Mouse (Mus musculus) forebrain, embryonic 13.5 days (tissue): ENCODE measurements around the gene Chml. TPM values are rescaled to one million over a fixed set of nuclear protein-coding genes. Genes with fewer than 3 reads are reported as not detected.

Experiments used
- ATAC-seq: fragments of 200-750 bp; cut with Nextera tagmentation; 2 replicates; pipeline ENCODE4 v1.8.0; 2017
- H3K27ac ChIP-seq: fragments of 300-500 bp; sonication (generic); 2 replicates; pipeline ENCODE4 v1.5.1; 2015; ENCODE audit warnings: inconsistent platforms, mild to moderate bottlenecking, moderate library complexity
- H3K27me3 ChIP-seq: fragments of 300-500 bp; sonication (generic); 2 replicates; pipeline ENCODE4 v1.6.1; 2015; ENCODE audit warnings: mild to moderate bottlenecking, inconsistent platforms
- H3K36me3 ChIP-seq: fragments of 300-500 bp; sonication (generic); 2 replicates; pipeline ENCODE4 v1.6.1; 2015; ENCODE audit warnings: mild to moderate bottlenecking, inconsistent platforms; ENCODE audit not compliant: poor library complexity, severe bottlenecking
- H3K4me1 ChIP-seq: fragments of 300-500 bp; sonication (generic); 2 replicates; pipeline ENCODE4 v1.6.1; 2015; ENCODE audit warnings: inconsistent platforms
- H3K4me2 ChIP-seq: fragments of 300-500 bp; sonication (generic); 2 replicates; pipeline ENCODE4 v1.6.1; 2015; ENCODE audit warnings: inconsistent platforms, mild to moderate bottlenecking, moderate library complexity
- H3K4me3 ChIP-seq: fragments of 300-500 bp; sonication (generic); 2 replicates; pipeline ENCODE4 v1.5.1; 2015; ENCODE audit warnings: mild to moderate bottlenecking, inconsistent platforms
- H3K9ac ChIP-seq: fragments of 300-500 bp; sonication (generic); 2 replicates; pipeline ENCODE4 v1.6.1; 2015; ENCODE audit warnings: mild to moderate bottlenecking, inconsistent platforms
- H3K9me3 ChIP-seq: fragments of 300-500 bp; sonication (generic); replicated peaks from 2 replicates; pipeline ENCODE4 v1.6.1; 2016; ENCODE audit warnings: inconsistent platforms
- WGBS: fragments of 180-500 bp; shearing (Covaris S2); methylation state at CpG from one replicate; pipeline ENCODE4 v1.1.7; 2015; 5-methylcytosine and 5-hydroxymethylcytosine counted together
- polyA plus RNA-seq: library from polyadenylated mRNA; unstranded; fragments of >200 nt; fragmentation: Nextera tagmentation; extraction: Ambion mirVana; gene quantifications from 2 replicates; pipeline ENCODE4 v1.2.1, GENCODE M21; 2015

Chml gene
- 2.5 and 2.6 TPM in 2 replicates for polyA plus RNA-seq

DNA sequence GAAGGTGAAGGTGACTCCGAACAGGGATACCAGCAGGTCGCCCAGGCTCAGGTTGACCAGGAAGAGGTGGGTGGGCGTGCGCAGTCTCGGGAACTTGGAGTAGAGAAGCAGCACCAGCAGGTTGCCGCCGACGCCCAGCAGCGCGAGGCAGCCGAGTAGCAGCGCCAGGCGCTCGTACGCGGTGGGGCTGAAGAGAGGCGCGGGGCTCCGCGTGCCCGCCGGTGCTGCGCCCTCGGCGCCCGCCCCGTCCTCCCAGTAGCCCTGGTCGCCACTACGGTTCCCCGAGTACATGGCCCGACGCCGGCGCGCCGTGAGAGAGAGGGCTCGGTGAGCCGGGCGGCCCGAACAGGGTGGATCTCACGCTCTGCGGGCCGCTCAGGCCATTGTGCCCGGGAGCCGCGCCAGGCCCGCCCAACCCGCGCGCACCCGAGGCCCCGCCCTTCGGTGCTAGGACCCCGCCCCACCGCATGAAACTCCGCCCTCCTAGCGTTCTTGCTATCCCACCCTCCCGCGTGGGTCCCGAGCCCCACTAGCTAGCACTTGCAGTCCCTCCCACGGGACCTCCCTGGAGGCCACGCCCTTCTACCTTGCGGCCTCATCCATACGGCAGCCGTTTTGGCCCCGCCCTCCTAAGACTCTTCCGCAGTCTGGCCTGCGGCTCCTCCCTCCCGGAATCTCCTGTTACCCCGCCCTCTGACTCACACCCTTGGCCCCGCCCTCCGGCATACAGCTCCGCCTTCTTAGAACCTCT lies at the start of gene Chml, which contains the start of gene Opn3:
TSS of gene Chml (minus strand) at position 656 of the 751 bp plus-strand sequence.
TSS of gene Opn3 (minus strand) at position 531 of the 751 bp plus-strand sequence.
- Histone ChIP-seq H3K4me3 (peak within 1 kb of the TSS; percentile 74), H3K27ac (peak within 1 kb of the TSS; percentile 85), H3K9ac (peak within 1 kb of the TSS; percentile 84), H3K27me3 (no peaks in the 10 kb centered on the region), H3K4me1 (peaks cover 20% of the 10 kb centered on the region), H3K36me3 (peaks cover 8% of the 10 kb centered on the region), H3K4me2 (peak within 1 kb of the TSS; percentile 82), H3K9me3 (no peaks in the 10 kb centered on the region)
- under 1% methylated on average over 37 of the region's 73 CpGs for WGBS
- ATAC-seq = peak; percentile 97

DNA sequence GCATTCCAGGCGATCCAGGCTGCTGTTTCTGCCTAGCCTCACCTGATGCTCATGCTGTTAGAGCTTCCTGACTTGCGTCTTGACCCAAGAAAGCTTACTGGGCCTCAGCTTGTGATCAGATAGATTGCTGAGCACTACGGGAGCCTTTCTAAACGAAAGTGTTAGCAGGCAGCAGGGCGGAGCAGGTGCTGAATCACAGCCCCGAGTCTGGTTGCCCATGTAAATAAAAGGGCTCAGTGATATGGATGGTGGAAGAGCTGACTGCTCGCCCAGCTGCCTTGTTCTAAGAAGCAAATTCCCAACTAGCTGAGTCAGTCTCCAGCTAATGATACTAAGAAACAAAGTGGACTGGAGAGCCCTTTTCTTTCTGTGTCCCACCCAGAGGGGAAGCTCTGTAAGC lies 33.1 kb upstream of the Chml start:
- no peaks in the 10 kb centered on the region for H3K27me3 ChIP-seq
- no peaks in the 10 kb centered on the region for H3K36me3 ChIP-seq
- H3K27ac ChIP-seq = no peak overlapping the region
- H3K4me1 ChIP-seq = no peaks in the 10 kb centered on the region
- H3K4me2 ChIP-seq = no peak overlapping the region
- H3K9me3 ChIP-seq = no peaks in the 10 kb centered on the region
- no peak overlapping the region for H3K9ac ChIP-seq
- no peak overlapping the region for H3K4me3 ChIP-seq
- WGBS = 50% methylated on average over 7 of the region's 7 CpGs
- ATAC-seq = 0 out of 2 replicates have a peak, but pooled peaks have one; percentile 27

DNA sequence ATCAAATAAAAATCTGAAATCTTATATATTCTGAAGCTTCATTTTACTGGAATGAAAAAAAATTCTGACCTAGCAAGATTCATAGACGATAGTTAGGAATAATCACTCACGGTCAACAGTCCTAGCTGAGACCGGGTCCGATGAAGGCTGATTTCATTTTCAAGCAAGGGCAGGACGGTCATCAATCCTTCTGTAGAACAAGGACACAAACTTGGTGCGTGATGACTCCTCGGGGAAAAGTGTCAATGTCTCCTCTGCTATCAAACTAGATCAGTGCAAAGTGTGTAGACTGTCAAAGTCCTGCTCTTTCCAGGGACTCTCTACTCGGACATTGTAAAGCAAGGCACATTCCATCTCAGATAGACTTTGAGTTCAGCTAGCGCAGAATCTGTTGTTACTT lies 24.1 kb upstream of the Chml start:
- no peak overlapping the region for H3K9ac ChIP-seq
- H3K9me3 ChIP-seq = no peaks in the 10 kb centered on the region
- no peak overlapping the region for H3K4me3 ChIP-seq
- no peak overlapping the region for H3K4me2 ChIP-seq
- ATAC-seq = no peak
- WGBS = 95% methylated on average over 9 of the region's 9 CpGs
- H3K27ac ChIP-seq = no peak overlapping the region
- no peaks in the 10 kb centered on the region for H3K4me1 ChIP-seq
- no peaks in the 10 kb centered on the region for H3K27me3 ChIP-seq
- no peaks in the 10 kb centered on the region for H3K36me3 ChIP-seq

DNA sequence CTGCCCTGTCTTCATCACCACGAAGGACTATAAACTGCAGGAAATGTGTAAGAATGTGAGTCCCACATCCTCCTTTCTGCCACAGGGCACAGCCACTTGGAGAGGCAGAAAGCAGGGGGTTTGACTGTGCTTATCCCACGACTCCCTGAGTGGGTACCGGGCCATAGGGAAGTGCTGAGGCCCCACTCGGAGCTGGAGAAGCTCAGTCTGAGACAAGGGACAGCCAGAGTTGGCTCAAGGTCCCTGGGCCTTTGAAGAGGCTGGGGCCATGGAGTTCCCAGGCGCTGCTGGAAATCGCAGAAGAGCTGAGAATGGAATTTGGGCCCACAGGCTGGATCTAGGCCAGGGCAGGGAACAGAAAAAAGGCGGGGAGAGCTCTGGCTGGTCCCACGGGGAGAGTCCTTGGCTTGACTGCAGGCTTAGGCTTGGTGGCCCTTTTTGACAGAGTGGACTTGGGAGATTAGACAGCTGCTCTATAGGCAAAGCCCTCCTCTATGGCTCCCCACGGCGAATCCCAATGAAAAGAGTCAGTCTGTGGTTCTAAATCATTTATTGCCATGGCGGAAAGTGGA lies 19.7 kb upstream of the Chml start:
- no peak for ATAC-seq
- Histone ChIP-seq H3K9me3 (no peaks in the 10 kb centered on the region), H3K4me2 (no peak overlapping the region), H3K27me3 (no peaks in the 10 kb centered on the region), H3K9ac (no peak overlapping the region), H3K27ac (no peak overlapping the region), H3K4me3 (no peak overlapping the region), H3K4me1 (no peaks in the 10 kb centered on the region), H3K36me3 (no peaks in the 10 kb centered on the region)
- WGBS = 82% methylated on average over 11 of the region's 11 CpGs

DNA sequence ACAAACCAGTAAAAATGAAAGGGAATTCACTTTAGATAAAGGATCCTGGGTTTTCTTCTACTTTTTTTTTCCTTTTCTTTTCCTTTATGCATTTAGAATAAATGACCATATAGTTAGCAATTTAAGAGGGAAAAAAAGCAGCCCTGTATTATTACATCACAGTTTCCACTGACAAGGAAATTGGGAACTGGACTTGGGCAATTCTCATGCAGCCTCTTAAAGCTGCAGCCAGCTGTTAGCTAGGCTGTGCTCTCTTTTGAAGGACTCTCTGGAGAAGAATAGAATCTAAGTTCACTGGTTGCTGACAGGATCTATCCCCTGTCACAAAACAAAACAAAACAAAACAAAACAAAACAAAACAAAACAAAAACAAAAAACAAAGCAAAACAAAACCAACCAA lies 15.3 kb upstream of the Chml start:
- Histone ChIP-seq H3K4me2 (no peak overlapping the region), H3K27ac (no peak overlapping the region), H3K4me3 (no peak overlapping the region), H3K27me3 (no peaks in the 10 kb centered on the region), H3K4me1 (no peaks in the 10 kb centered on the region), H3K36me3 (no peaks in the 10 kb centered on the region), H3K9ac (no peak overlapping the region), H3K9me3 (no peaks in the 10 kb centered on the region)
- ATAC-seq = no peak

DNA sequence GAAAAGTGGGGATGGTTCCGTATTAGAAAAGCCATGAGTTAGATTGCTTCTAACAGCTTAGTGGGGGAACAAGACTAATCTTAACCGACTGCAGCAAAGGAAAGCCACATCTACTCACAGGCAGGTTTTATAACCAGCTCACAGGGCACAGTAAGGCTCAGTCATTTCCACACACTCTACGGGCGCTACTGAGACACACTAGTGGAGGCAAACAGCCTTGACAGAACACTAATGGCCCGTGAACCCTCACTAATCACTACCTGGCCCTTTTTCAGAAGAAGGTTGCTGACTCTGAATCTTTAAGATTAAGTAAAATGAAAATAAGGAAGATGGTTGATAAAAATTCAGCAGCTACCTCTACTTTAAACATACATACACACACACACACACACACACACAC lies 14.9 kb upstream of the Chml start:
- no peak for ATAC-seq
- no peak overlapping the region for H3K9ac ChIP-seq
- H3K4me2 ChIP-seq = no peak overlapping the region
- no peak overlapping the region for H3K27ac ChIP-seq
- H3K36me3 ChIP-seq = no peaks in the 10 kb centered on the region
- H3K4me1 ChIP-seq = no peaks in the 10 kb centered on the region
- no peaks in the 10 kb centered on the region for H3K9me3 ChIP-seq
- no peaks in the 10 kb centered on the region for H3K27me3 ChIP-seq
- WGBS = 88% methylated on average over 5 of the region's 5 CpGs
- no peak overlapping the region for H3K4me3 ChIP-seq

DNA sequence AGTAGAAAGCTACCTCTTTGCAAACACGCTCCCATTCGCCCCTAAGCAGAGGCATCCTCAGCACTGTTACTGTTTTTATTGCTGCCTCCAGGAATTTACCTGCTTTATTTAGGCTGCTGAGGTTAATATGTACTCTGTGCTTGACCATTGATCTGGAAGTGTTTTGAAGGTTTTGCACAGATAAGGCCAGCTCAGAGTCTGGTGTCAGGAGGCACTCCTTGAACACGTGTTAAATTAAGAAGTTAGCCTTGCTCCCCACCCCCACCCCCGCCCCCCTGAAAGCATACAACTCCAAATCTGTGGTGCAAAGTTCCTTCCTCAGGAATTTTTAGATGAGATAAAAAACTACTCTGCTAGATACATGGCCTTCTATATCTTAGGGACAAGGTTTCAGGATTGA lies 8.4 kb upstream of the Chml start:
- Histone ChIP-seq H3K36me3 (no peaks in the 10 kb centered on the region), H3K9ac (no peak overlapping the region), H3K4me1 (no peaks in the 10 kb centered on the region), H3K4me3 (no peak overlapping the region), H3K27ac (no peak overlapping the region), H3K4me2 (no peak overlapping the region), H3K27me3 (no peaks in the 10 kb centered on the region), H3K9me3 (no peaks in the 10 kb centered on the region)
- no peak for ATAC-seq
- 81% methylated on average over 4 of the region's 4 CpGs for WGBS

DNA sequence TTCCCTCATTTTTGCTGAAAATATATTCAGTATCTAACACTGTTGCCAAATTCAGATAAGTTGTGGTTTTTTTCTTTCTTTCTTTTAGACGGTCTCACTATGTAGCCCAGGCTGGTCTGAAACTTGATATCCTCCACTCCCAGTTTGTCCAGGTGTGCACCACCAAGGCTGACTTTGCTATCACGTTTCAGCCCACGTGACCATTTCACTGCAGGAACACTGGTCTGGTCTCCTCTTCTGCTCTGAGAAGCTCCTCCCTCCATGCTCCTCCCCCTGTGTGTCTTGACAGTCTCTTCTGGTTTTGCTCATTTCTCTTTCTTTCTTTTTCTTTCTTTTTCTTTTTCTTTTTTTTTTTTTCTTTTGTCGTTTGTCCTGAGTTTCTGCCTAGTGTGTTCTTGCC lies 7.1 kb upstream of the Chml start:
- no peaks in the 10 kb centered on the region for H3K27me3 ChIP-seq
- H3K4me2 ChIP-seq = no peak overlapping the region
- no peak overlapping the region for H3K9ac ChIP-seq
- H3K9me3 ChIP-seq = no peaks in the 10 kb centered on the region
- no peaks in the 10 kb centered on the region for H3K4me1 ChIP-seq
- H3K4me3 ChIP-seq = no peak overlapping the region
- H3K36me3 ChIP-seq = no peaks in the 10 kb centered on the region
- ATAC-seq = no peak
- 41% methylated on average over 4 of the region's 4 CpGs for WGBS
- no peak overlapping the region for H3K27ac ChIP-seq

DNA sequence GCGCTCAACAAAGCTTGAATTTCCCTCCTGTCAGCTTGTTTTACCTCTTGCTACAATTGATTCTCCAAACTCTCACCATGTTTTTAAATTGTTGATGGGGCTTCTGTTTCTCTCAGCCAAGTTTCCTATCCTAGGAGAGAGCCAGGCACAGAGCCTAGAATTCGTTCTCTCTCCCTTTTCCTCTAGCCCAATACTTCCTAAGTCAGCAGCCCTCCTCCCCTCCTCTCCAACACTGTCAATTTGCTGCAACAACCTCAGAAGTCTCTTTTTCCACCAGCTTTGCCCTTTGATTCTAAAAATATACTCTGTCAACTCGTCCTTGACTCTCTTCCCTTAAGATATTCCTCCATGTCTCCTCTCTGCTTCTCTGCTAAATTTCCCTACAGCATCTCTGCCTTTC lies 6.7 kb upstream of the Chml start:
- H3K27ac ChIP-seq = no peak overlapping the region
- H3K9ac ChIP-seq = no peak overlapping the region
- H3K27me3 ChIP-seq = no peaks in the 10 kb centered on the region
- H3K36me3 ChIP-seq = no peaks in the 10 kb centered on the region
- no peaks in the 10 kb centered on the region for H3K4me1 ChIP-seq
- H3K4me3 ChIP-seq = no peak overlapping the region
- 79% methylated on average over 3 of the region's 3 CpGs for WGBS
- H3K4me2 ChIP-seq = no peak overlapping the region
- H3K9me3 ChIP-seq = no peaks in the 10 kb centered on the region
- no peak for ATAC-seq

DNA sequence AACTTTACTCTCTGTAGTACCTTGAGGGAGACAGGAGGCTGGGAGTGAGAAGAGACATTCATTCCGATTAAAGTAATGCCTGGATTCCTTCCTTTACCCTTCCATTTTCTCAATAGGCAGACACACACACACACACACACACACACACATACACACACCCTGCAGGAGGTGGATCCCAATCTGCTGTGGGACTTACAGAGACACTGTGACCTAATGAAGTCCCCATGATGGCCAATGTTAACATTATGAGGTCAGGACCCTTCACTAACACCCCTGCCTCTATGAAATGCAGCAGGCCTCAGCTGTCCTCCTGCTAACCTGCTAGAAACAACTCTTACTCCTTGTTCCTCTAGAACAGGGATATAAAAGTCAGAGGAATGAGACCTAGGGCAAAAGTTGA lies 5.6 kb upstream of the Chml start, which contains the start of gene Wdr64:
TSS of gene Wdr64 (plus strand) at position 301 of the 400 bp plus-strand sequence.
- Histone ChIP-seq H3K4me1 (no peaks in the 10 kb centered on the region), H3K4me2 (no peak within 1 kb of the TSS), H3K9ac (no peak within 1 kb of the TSS), H3K27me3 (no peaks in the 10 kb centered on the region), H3K4me3 (no peak within 1 kb of the TSS), H3K36me3 (no peaks in the 10 kb centered on the region), H3K9me3 (no peaks in the 10 kb centered on the region), H3K27ac (no peak within 1 kb of the TSS)
- no peak for ATAC-seq
- 54% methylated on average over 1 of the region's 1 CpGs for WGBS

DNA sequence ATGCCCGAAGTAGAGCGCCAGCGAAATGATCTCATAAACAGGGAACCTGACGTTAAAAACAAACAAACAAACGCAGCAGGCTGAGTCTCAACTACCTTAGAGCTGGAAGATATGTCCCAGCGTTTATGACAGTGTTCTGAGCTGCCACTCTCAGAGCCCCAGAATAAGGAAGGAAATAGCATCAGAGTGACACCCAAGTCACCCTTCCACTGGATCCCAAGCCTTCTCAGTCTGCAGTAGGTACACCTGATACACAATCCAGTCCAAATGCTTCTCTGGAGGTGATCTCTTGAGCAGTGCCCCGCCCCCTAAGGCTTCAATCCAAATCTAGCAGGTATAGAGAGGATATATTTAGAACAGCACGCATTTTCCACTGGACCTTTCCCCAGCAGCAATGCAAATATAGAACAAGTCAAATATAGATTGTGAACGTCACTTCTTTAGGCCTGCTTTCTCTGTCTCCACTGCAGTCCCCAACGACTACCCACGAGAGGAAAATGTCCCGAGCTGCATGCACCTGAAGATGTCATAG lies 794 bp upstream of the Chml start:
- Histone ChIP-seq H3K4me3 (peak overlapping the region; percentile 74), H3K27me3 (no peaks in the 10 kb centered on the region), H3K9ac (no peak overlapping the region), H3K9me3 (no peaks in the 10 kb centered on the region), H3K27ac (no peak overlapping the region), H3K36me3 (no peaks in the 10 kb centered on the region), H3K4me2 (peak overlapping the region; percentile 82), H3K4me1 (peaks cover 20% of the 10 kb centered on the region)
- WGBS = 39% methylated on average over 12 of the region's 12 CpGs
- peak; percentile 6; the same call in 1 of the 2 replicates for ATAC-seq

DNA sequence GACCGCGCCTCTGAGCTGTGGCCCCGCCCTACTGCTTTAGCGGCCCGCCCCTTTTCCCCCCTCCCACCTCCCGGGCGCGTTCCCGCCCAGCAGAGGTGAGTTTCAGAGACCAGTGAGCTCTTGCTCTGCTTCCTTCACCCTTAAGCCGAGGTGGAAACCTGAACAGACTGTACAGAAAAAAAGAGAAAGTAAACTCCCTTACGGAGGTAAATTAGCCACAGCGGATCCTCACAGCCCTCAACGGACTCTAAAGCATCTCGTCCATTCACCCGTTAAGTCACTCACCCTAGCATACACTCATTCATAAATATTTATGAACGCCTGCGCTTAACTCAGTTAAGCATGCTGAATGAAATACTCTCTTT lies 278 bp upstream of the Chml start:
- peaks cover 3% of the 10 kb centered on the region; the same call in 1 of the 2 replicates for H3K36me3 ChIP-seq
- H3K27me3 ChIP-seq = no peaks in the 10 kb centered on the region
- H3K9ac ChIP-seq = no peak overlapping the region
- H3K4me1 ChIP-seq = peaks cover 20% of the 10 kb centered on the region
- peak overlapping the region; percentile 74 for H3K4me3 ChIP-seq
- H3K27ac ChIP-seq = no peak overlapping the region
- under 1% methylated on average over 17 of the region's 17 CpGs for WGBS
- H3K9me3 ChIP-seq = no peaks in the 10 kb centered on the region
- no peak; the same call in 1 of the 2 replicates for ATAC-seq
- peak overlapping the region; percentile 82 for H3K4me2 ChIP-seq
